In genomic region chr9:42491780-42492179, GRCm38 (mm10) we compare ENCODE assay signal across 15 mouse cellular contexts. TPM values are rescaled to one million over a fixed set of nuclear protein-coding genes. Genes with fewer than 3 reads are reported as not detected.
DNase-seq lines count a peak whose midpoint lies in the region; ATAC-seq and TF ChIP-seq lines count a peak whose summit lies in the region.
"Had no signal": no experiment of that assay in that cellular context is flagged by ENCODE, and none has a peak within 500 bp of the region (broad histone marks: within the 10 kb centered on the region; RNA-seq: fewer than 3 reads in every experiment).

No protein-coding gene starts in this region.

- no peak overlapping the region for H3K9ac ChIP-seq in embryonic facial prominence, embryonic 11.5 days (replicated peaks; ENCODE audit: low read length)
- H3K9ac ChIP-seq in embryonic facial prominence, embryonic 14.5 days (ENCODE audit: low read depth, low read length) = no peak overlapping the region
- H3K9ac ChIP-seq: limb, embryonic 13.5 days; liver, postnatal 0 days had no signal

- H3K4me1 ChIP-seq in embryonic facial prominence, embryonic 11.5 days (ENCODE audit: control insufficient read depth, insufficient read depth, low read length) = no peaks in the 10 kb centered on the region
- H3K4me1 ChIP-seq in embryonic facial prominence, embryonic 10.5 days = peaks cover 6% of the 10 kb centered on the region; the same call in 1 of the 2 replicates
- H3K4me1 ChIP-seq in embryonic facial prominence, embryonic 14.5 days (ENCODE audit: control insufficient read depth, insufficient read depth, low read length) = no peaks in the 10 kb centered on the region
- H3K4me1 ChIP-seq: megakaryocyte, embryonic 14.5 days had no signal

- H3K27ac ChIP-seq in embryonic facial prominence, embryonic 11.5 days (replicated peaks; ENCODE audit: low read depth, low read length) = no peak overlapping the region
- no peak overlapping the region for H3K27ac ChIP-seq in embryonic facial prominence, embryonic 10.5 days (replicated peaks)
- H3K27ac ChIP-seq in embryonic facial prominence, embryonic 14.5 days (replicated peaks; ENCODE audit: low read depth, low read length) = no peak overlapping the region
- peak overlapping the region; percentile 94 for H3K27ac ChIP-seq in layer of hippocampus, adult 2 months
- H3K27ac ChIP-seq: heart, adult 2 months; limb, embryonic 13.5 days had no signal

- no peaks in the 10 kb centered on the region for H3K36me3 ChIP-seq in embryonic facial prominence, embryonic 11.5 days (replicated peaks; ENCODE audit: control insufficient read depth, insufficient read depth, low read depth, low read length)
- no peaks in the 10 kb centered on the region for H3K36me3 ChIP-seq in embryonic facial prominence, embryonic 10.5 days (replicated peaks)
- no peaks in the 10 kb centered on the region for H3K36me3 ChIP-seq in embryonic facial prominence, embryonic 14.5 days (ENCODE audit: control insufficient read depth, insufficient read depth, low read length)
- H3K36me3 ChIP-seq: limb, embryonic 13.5 days had no signal

- no peak overlapping the region for H3K4me3 ChIP-seq in embryonic facial prominence, embryonic 11.5 days (ENCODE audit: low read depth, low read length)
- no peak overlapping the region for H3K4me3 ChIP-seq in embryonic facial prominence, embryonic 10.5 days
- H3K4me3 ChIP-seq in embryonic facial prominence, embryonic 14.5 days (ENCODE audit: low read depth, low read length) = no peak overlapping the region
- H3K4me3 ChIP-seq in layer of hippocampus, adult 2 months = no peak overlapping the region
- H3K4me3 ChIP-seq: heart, adult 2 months; limb, embryonic 13.5 days; megakaryocyte, embryonic 14.5 days had no signal

- intact Hi-C loops in left cerebral cortex, postnatal 25 days (cut with DNase I) = no loop called here

- 76% methylated on average over 9 of the region's 9 CpGs for WGBS in embryonic facial prominence, embryonic 11.5 days
- WGBS in embryonic facial prominence, embryonic 10.5 days = 85% methylated on average over 9 of the region's 9 CpGs
- 83% methylated on average over 9 of the region's 9 CpGs for WGBS in embryonic facial prominence, embryonic 14.5 days

- H3K4me2 ChIP-seq in embryonic facial prominence, embryonic 11.5 days (ENCODE audit: low read depth, low read length) = no peak overlapping the region
- no peak overlapping the region for H3K4me2 ChIP-seq in embryonic facial prominence, embryonic 14.5 days (ENCODE audit: low read depth, low read length)
- H3K4me2 ChIP-seq: limb, embryonic 13.5 days had no signal

- H3K27me3 ChIP-seq in embryonic facial prominence, embryonic 11.5 days (ENCODE audit: control insufficient read depth, insufficient read depth, low read length) = no peaks in the 10 kb centered on the region
- H3K27me3 ChIP-seq in embryonic facial prominence, embryonic 10.5 days (replicated peaks; ENCODE audit: low read depth, poor library complexity, severe bottlenecking) = no peaks in the 10 kb centered on the region
- no peaks in the 10 kb centered on the region for H3K27me3 ChIP-seq in embryonic facial prominence, embryonic 14.5 days (replicated peaks; ENCODE audit: control insufficient read depth, insufficient read depth, low read length)
- H3K27me3 ChIP-seq: limb, embryonic 13.5 days had no signal

- H3K9me3 ChIP-seq in embryonic facial prominence, embryonic 11.5 days (replicated peaks; ENCODE audit: control insufficient read depth, low read length) = no peaks in the 10 kb centered on the region
- H3K9me3 ChIP-seq in embryonic facial prominence, embryonic 10.5 days = peaks cover 6% of the 10 kb centered on the region; the same call in 1 of the 2 replicates
- H3K9me3 ChIP-seq in embryonic facial prominence, embryonic 14.5 days (ENCODE audit: control insufficient read depth, low read length) = peaks cover 4% of the 10 kb centered on the region

- no peak for ATAC-seq in embryonic facial prominence, embryonic 11.5 days (replicated peaks; ENCODE audit: insufficient number of reproducible peaks, low FRiP score, low TSS enrichment, low read depth)
- ATAC-seq in embryonic facial prominence, embryonic 14.5 days (ENCODE audit: low read depth) = peak; percentile 33; the same call in 1 of the 2 replicates
- no peak for ATAC-seq in erythroblast, adult 5-6 weeks (replicated peaks; ENCODE audit: low FRiP score, poor library complexity, severe bottlenecking)
- ATAC-seq: liver, postnatal 0 days; Patski had no signal

- DNase-seq in embryonic facial prominence, embryonic 11.5 days (ENCODE audit: low spot score) = peak; percentile 28
- DNase-seq in embryonic facial prominence, embryonic 10.5 days (ENCODE audit: low spot score) = no peak
- peak; percentile 32 for DNase-seq in embryonic facial prominence, embryonic 14.5 days (ENCODE audit: low spot score)
- peak; percentile 73 to 90 for DNase-seq in layer of hippocampus, adult 2 months (ENCODE audit: low spot score in 2 of 2)
- DNase-seq in left cerebral cortex, postnatal 25 days (ENCODE audit: low spot score in 2 of 2) = peak; percentile 52 to 89
- DNase-seq in spleen, postnatal 4 days (ENCODE audit: low spot score in 2 of 2) = no peak
- no peak for DNase-seq in ovary, adult 18-20 months (ENCODE audit: low spot score)
- DNase-seq: cerebellum, postnatal 36 days; heart, adult 2 months; kidney, postnatal 10 days; liver, postnatal 0 days had no signal

- no peak for TF ChIP-seq CTCF in layer of hippocampus, adult 2 months (conservative IDR thresholded peaks at IDR 0.05)

RNA-seq across cellular contexts. Expression of gene Tbcel, which starts 15.8 kb away (rescaled TPM):
- polyA plus RNA-seq in embryonic facial prominence, embryonic 11.5 days (2014; fragmentation: Nextera tagmentation; extraction: Ambion mirVana) = 4.3 and 4.8 TPM in 2 replicates
- polyA plus RNA-seq in embryonic facial prominence, embryonic 10.5 days (2016; fragmentation: Nextera tagmentation; extraction: Ambion mirVana) = 3.0 and 3.5 TPM in 2 replicates
- 5.3 and 6.7 TPM in 2 replicates for polyA plus RNA-seq in embryonic facial prominence, embryonic 14.5 days (2014; fragmentation: Nextera tagmentation; extraction: Ambion mirVana)
- total RNA-seq in layer of hippocampus, adult 2 months (2021) = 10 to 100 TPM; 57.9 to 61.0 TPM
- 10 to 100 TPM; 47.5 to 47.7 TPM for total RNA-seq in left cerebral cortex, postnatal 25 days (2021)
- total RNA-seq in erythroblast, adult 5-6 weeks (2015; ENCODE audit: low replicate concordance) = 374 and 375 TPM in 2 replicates
- 568 and 596 TPM in 2 replicates for total RNA-seq in erythroblast, adult 5-6 weeks (2017; ENCODE audit: low replicate concordance)

Comparison
In these comparisons a context has a peak if more than half of its experiments do, and no peak if none do; other contexts are left out.
1. DNase-seq: peak in embryonic facial prominence, embryonic 11.5 days (single experiment), embryonic facial prominence, embryonic 14.5 days (single experiment), layer of hippocampus, adult 2 months (2 of 2) and left cerebral cortex, postnatal 25 days (2 of 2); none in embryonic facial prominence, embryonic 10.5 days (single experiment), spleen, postnatal 4 days (0 of 2) and ovary, adult 18-20 months (single experiment).
2. RNA of gene Tbcel, which starts 15.8 kb away (total RNA-seq): 374 to 596 TPM in erythroblast, adult 5-6 weeks; 57.9 to 61.0 TPM in layer of hippocampus, adult 2 months and 47.5 to 47.7 TPM in left cerebral cortex, postnatal 25 days; every median in the first group is over 4 times any median in the second.